Mouse (Mus musculus) stomach, embryonic 16.5 days (tissue): ENCODE measurements around the gene Pex11a. TPM values are rescaled to one million over a fixed set of nuclear protein-coding genes. Genes with fewer than 3 reads are reported as not detected.

Experiments
- ATAC-seq: fragments of 200-750 bp; cut with Nextera tagmentation; 2 replicates; pipeline ENCODE4 v1.8.0; 2017; ENCODE audit warnings: moderate number of reproducible peaks, moderate TSS enrichment; ENCODE audit not compliant: insufficient read depth, low FRiP score
- H3K27ac ChIP-seq: fragments of 300-500 bp; sonication (generic); 2 replicates; pipeline ENCODE4 v1.5.1; 2014; ENCODE audit warnings: low read length
- H3K27me3 ChIP-seq: fragments of 300-500 bp; sonication (generic); 2 replicates; pipeline ENCODE4 v1.6.1; 2014; ENCODE audit warnings: low read length, control low read depth, mixed read lengths; ENCODE audit not compliant: control insufficient read depth, insufficient read depth
- H3K36me3 ChIP-seq: fragments of 300-500 bp; sonication (generic); 2 replicates; pipeline ENCODE4 v1.6.1; 2014; ENCODE audit warnings: low read length; ENCODE audit not compliant: control insufficient read depth, insufficient read depth
- H3K4me1 ChIP-seq: fragments of 300-500 bp; sonication (generic); 2 replicates; pipeline ENCODE4 v1.6.1; 2014; ENCODE audit warnings: low read length, control low read depth, mixed read lengths; ENCODE audit not compliant: control insufficient read depth, insufficient read depth
- H3K4me2 ChIP-seq: fragments of 300-500 bp; sonication (generic); 2 replicates; pipeline ENCODE4 v1.6.1; 2014; ENCODE audit warnings: low read depth, low read length, mixed read lengths
- H3K4me3 ChIP-seq: fragments of 300-500 bp; sonication (generic); replicated peaks from 2 replicates; pipeline ENCODE4 v1.5.1; 2014; ENCODE audit warnings: mild to moderate bottlenecking, low read length
- H3K9ac ChIP-seq: fragments of 300-500 bp; sonication (generic); 2 replicates; pipeline ENCODE4 v1.6.1; 2014; ENCODE audit warnings: low read length
- H3K9me3 ChIP-seq: fragments of 300-500 bp; sonication (generic); replicated peaks from 2 replicates; pipeline ENCODE4 v1.6.1; 2016; ENCODE audit warnings: low read length, control low read depth; ENCODE audit not compliant: control insufficient read depth
- WGBS: fragments of 180-500 bp; shearing (Covaris S2); extraction: QIAGEN DNeasy Blood & Tissue Kit; methylation state at CpG from one replicate; pipeline ENCODE4 v1.1.7; 2014; 5-methylcytosine and 5-hydroxymethylcytosine counted together
- polyA plus RNA-seq: library from polyadenylated mRNA; unstranded; fragments of >200 nt; fragmentation: Nextera tagmentation; extraction: Ambion mirVana; gene quantifications from 2 replicates; pipeline ENCODE4 v1.2.1, GENCODE M21; 2015

The Pex11a gene
- polyA plus RNA-seq, 1 experiment from 2014 or later, result 11.9 TPM

GRCm38 (mm10) chr7:79765991-79766390, 23.1 kb upstream of the Pex11a start:
- 46% methylated on average over 1 of the region's 1 CpGs for WGBS

GRCm38 (mm10) chr7:79762106-79762505, 19.2 kb upstream of the Pex11a start:
- H3K4me2 ChIP-seq, result no peak overlapping the region
- no peaks in the 10 kb centered on the region for H3K27me3 ChIP-seq
- H3K27ac ChIP-seq, result no peak overlapping the region
- H3K36me3 ChIP-seq, result no peaks in the 10 kb centered on the region
- 59% methylated on average over 8 of the region's 8 CpGs for WGBS
- no peak overlapping the region for H3K4me3 ChIP-seq
- no peaks in the 10 kb centered on the region for H3K9me3 ChIP-seq
- no peak overlapping the region for H3K9ac ChIP-seq
- H3K4me1 ChIP-seq, result no peaks in the 10 kb centered on the region
- no peak for ATAC-seq

More at GRCm38 (mm10) chr7:79765991-79766390, 23.1 kb upstream of the Pex11a start:
- Histone ChIP-seq H3K36me3 (no peaks in the 10 kb centered on the region), H3K4me2 (no peak overlapping the region), H3K9me3 (no peaks in the 10 kb centered on the region), H3K4me3 (no peak overlapping the region), H3K4me1 (no peaks in the 10 kb centered on the region), H3K9ac (no peak overlapping the region), H3K27ac (no peak overlapping the region), H3K27me3 (no peaks in the 10 kb centered on the region)
- ATAC-seq, result no peak

- no peaks in the 10 kb centered on the region for H3K4me1 ChIP-seq
- no peaks in the 10 kb centered on the region for H3K9me3 ChIP-seq
- no peaks in the 10 kb centered on the region for H3K27me3 ChIP-seq
- H3K9ac ChIP-seq, result no peak overlapping the region
- ATAC-seq, result no peak
- 79% methylated on average over 5 of the region's 5 CpGs for WGBS
- no peaks in the 10 kb centered on the region for H3K36me3 ChIP-seq
- H3K4me3 ChIP-seq, result no peak overlapping the region
- H3K27ac ChIP-seq, result no peak overlapping the region
- H3K4me2 ChIP-seq, result no peak overlapping the region
Observed at GRCm38 (mm10) chr7:79761124-79761876, 18.4 kb upstream of the Pex11a start.

- H3K27ac ChIP-seq, result no peak overlapping the region
- no peaks in the 10 kb centered on the region for H3K9me3 ChIP-seq
- ATAC-seq, result no peak
- H3K9ac ChIP-seq, result no peak overlapping the region
- no peaks in the 10 kb centered on the region for H3K27me3 ChIP-seq
- no peak overlapping the region for H3K4me3 ChIP-seq
- H3K4me1 ChIP-seq, result no peaks in the 10 kb centered on the region
- H3K4me2 ChIP-seq, result no peak overlapping the region
- H3K36me3 ChIP-seq, result no peaks in the 10 kb centered on the region
Observed at GRCm38 (mm10) chr7:79759766-79760165, 16.8 kb upstream of the Pex11a start.

- no peak overlapping the region for H3K27ac ChIP-seq
- 42% methylated on average over 6 of the region's 6 CpGs for WGBS
- H3K36me3 ChIP-seq, result no peaks in the 10 kb centered on the region
- no peak overlapping the region for H3K9ac ChIP-seq
- no peak overlapping the region for H3K4me2 ChIP-seq
- no peak overlapping the region for H3K4me3 ChIP-seq
- H3K27me3 ChIP-seq, result no peaks in the 10 kb centered on the region
- no peaks in the 10 kb centered on the region for H3K9me3 ChIP-seq
- no peaks in the 10 kb centered on the region for H3K4me1 ChIP-seq
- ATAC-seq, result no peak
Observed at GRCm38 (mm10) chr7:79758176-79758575, 15.2 kb upstream of the Pex11a start.

GRCm38 (mm10) chr7:79756334-79756733, 13.4 kb upstream of the Pex11a start:
- 39% methylated on average over 2 of the region's 2 CpGs for WGBS
- H3K27me3 ChIP-seq, result no peaks in the 10 kb centered on the region
- no peaks in the 10 kb centered on the region for H3K36me3 ChIP-seq
- H3K4me1 ChIP-seq, result no peaks in the 10 kb centered on the region
- ATAC-seq, result no peak
- no peak overlapping the region for H3K4me2 ChIP-seq
- no peak overlapping the region for H3K27ac ChIP-seq
- H3K4me3 ChIP-seq, result no peak overlapping the region
- no peak overlapping the region for H3K9ac ChIP-seq
- H3K9me3 ChIP-seq, result no peaks in the 10 kb centered on the region

GRCm38 (mm10) chr7:79749511-79749910, 6.6 kb upstream of the Pex11a start:
- no peak overlapping the region for H3K27ac ChIP-seq
- no peaks in the 10 kb centered on the region for H3K27me3 ChIP-seq
- no peak for ATAC-seq
- H3K4me2 ChIP-seq, result no peak overlapping the region
- H3K36me3 ChIP-seq, result no peaks in the 10 kb centered on the region
- no peaks in the 10 kb centered on the region for H3K9me3 ChIP-seq
- no peak overlapping the region for H3K9ac ChIP-seq
- 78% methylated on average over 6 of the region's 6 CpGs for WGBS
- no peak overlapping the region for H3K4me3 ChIP-seq
- H3K4me1 ChIP-seq, result no peaks in the 10 kb centered on the region

- Histone ChIP-seq H3K36me3 (no peaks in the 10 kb centered on the region), H3K4me3 (no peak overlapping the region), H3K9me3 (no peaks in the 10 kb centered on the region), H3K4me1 (peaks cover 5% of the 10 kb centered on the region), H3K27ac (no peak overlapping the region), H3K9ac (no peak overlapping the region), H3K4me2 (no peak overlapping the region), H3K27me3 (no peaks in the 10 kb centered on the region)
- no peak for ATAC-seq
- 78% methylated on average over 6 of the region's 6 CpGs for WGBS
Observed at GRCm38 (mm10) chr7:79747659-79748058, 4.7 kb upstream of the Pex11a start.

- H3K9ac ChIP-seq, result no peak overlapping the region
- H3K27ac ChIP-seq, result no peak overlapping the region
- no peak for ATAC-seq
- no peaks in the 10 kb centered on the region for H3K36me3 ChIP-seq
- H3K4me3 ChIP-seq, result no peak overlapping the region
- no peaks in the 10 kb centered on the region for H3K9me3 ChIP-seq
- peaks cover 5% of the 10 kb centered on the region for H3K4me1 ChIP-seq
- H3K4me2 ChIP-seq, result no peak overlapping the region
- H3K27me3 ChIP-seq, result no peaks in the 10 kb centered on the region
- WGBS, result 76% methylated on average over 5 of the region's 5 CpGs
Observed at GRCm38 (mm10) chr7:79744585-79744984, 1.7 kb upstream of the Pex11a start.
